ENCODE assay signal across 28 mouse cellular contexts in genomic region chr17:29498952-29499351, GRCm38 (mm10). TPM values are rescaled to one million over a fixed set of nuclear protein-coding genes. Genes with fewer than 3 reads are reported as not detected.
"Had no signal": no experiment of that assay in that cellular context is flagged by ENCODE, and none has a peak within 500 bp of the region (broad histone marks: within the 10 kb centered on the region; RNA-seq: fewer than 3 reads in every experiment).

No protein-coding gene starts in this region.

RNA-seq across cellular contexts. Expression of gene Gm17657, which starts 50.5 kb away (rescaled TPM):
- total RNA-seq: gastrocnemius, adult 18-20 months; gastrocnemius, adult 8-10 months; gastrocnemius, postnatal 14 days; gastrocnemius, postnatal 36 days; heart, adult 2 months; heart, postnatal 14 days; heart, postnatal 36 days; hematopoietic stem cell, adult 5-6 weeks; hindbrain, postnatal 0 days; layer of hippocampus, adult 2 months; layer of hippocampus, postnatal 10 days; layer of hippocampus, postnatal 25 days; left cerebral cortex, adult 2 months; left cerebral cortex, postnatal 14 days; left cerebral cortex, postnatal 36 days had no signal
- polyA plus RNA-seq: gonadal fat pad, adult 2 months; heart, adult 2 months; heart, embryonic 13.5 days; heart, embryonic 15.5 days; heart, postnatal 0 days; hindbrain, embryonic 11.5 days; hindbrain, embryonic 13.5 days; hindbrain, embryonic 15.5 days; hindbrain, postnatal 0 days; intestine, embryonic 15.5 days; intestine, postnatal 0 days; kidney, embryonic 14.5 days; kidney, embryonic 16.5 days; limb, embryonic 10.5 days; limb, embryonic 12.5 days had no signal

RNA-seq across cellular contexts. Expression of gene Tmem217, which starts 53.2 kb away (rescaled TPM):
- total RNA-seq: gastrocnemius, adult 18-20 months; gastrocnemius, adult 8-10 months; gastrocnemius, postnatal 14 days; gastrocnemius, postnatal 36 days; heart, adult 2 months; heart, postnatal 14 days; heart, postnatal 36 days; hematopoietic stem cell, adult 5-6 weeks; hindbrain, postnatal 0 days; layer of hippocampus, adult 2 months; layer of hippocampus, postnatal 10 days; left cerebral cortex, adult 2 months; left cerebral cortex, postnatal 36 days had no signal
- polyA plus RNA-seq: heart, adult 2 months; intestine, postnatal 0 days had no signal
